Mouse (Mus musculus): ENCODE data around the gene Klhl33. TPM values are rescaled to one million over a fixed set of nuclear protein-coding genes. Genes with fewer than 3 reads are reported as not detected.
A peak's percentile ranks its signal among the peaks of the same experiment; 100 is the strongest.

Gene Klhl33
- polyA plus RNA-seq, 1 experiment from 2014 or later = 0.27 TPM

DNA sequence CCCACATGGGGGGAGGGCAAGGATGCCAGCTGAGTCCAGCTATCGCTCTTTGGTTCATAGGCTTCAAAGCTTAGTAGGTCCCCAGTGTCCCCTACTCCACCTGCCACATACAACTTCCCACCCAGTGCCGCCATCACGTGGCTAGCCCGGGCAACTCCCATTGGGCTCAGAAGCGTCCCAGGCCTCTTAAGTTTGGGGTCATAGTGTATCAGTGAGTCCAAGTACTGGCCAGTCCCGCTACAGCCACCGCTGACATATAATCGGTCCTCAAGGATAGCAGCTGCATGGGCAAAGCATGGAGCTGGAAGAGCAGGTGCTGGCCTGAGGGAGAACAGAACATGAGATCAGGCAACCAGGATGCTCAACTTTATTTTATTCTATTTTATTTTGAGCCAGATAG, 5.7 kb downstream of the Klhl33 start:
- WGBS = 95% methylated on average over 8 of the region's 8 CpGs
- H3K27me3 ChIP-seq (ENCODE audit: insufficient read depth, low read length) = peaks cover 7% of the 10 kb centered on the region; the same call in 1 of the 2 replicates
- ATAC-seq (ENCODE audit: low FRiP score, low TSS enrichment) = no peak
- no peak overlapping the region for H3K9ac ChIP-seq (replicated peaks; ENCODE audit: low read length)
- no peak overlapping the region for H3K4me2 ChIP-seq (replicated peaks; ENCODE audit: low read depth, low read length)
- H3K4me3 ChIP-seq (ENCODE audit: low read length) = no peak overlapping the region
- H3K36me3 ChIP-seq (ENCODE audit: insufficient read depth, low read length) = no peaks in the 10 kb centered on the region
- peaks cover 9% of the 10 kb centered on the region for H3K4me1 ChIP-seq (ENCODE audit: insufficient read depth, low read length)
- H3K9me3 ChIP-seq (ENCODE audit: low read length) = no peaks in the 10 kb centered on the region
- H3K27ac ChIP-seq (ENCODE audit: low read length) = no peak overlapping the region

DNA sequence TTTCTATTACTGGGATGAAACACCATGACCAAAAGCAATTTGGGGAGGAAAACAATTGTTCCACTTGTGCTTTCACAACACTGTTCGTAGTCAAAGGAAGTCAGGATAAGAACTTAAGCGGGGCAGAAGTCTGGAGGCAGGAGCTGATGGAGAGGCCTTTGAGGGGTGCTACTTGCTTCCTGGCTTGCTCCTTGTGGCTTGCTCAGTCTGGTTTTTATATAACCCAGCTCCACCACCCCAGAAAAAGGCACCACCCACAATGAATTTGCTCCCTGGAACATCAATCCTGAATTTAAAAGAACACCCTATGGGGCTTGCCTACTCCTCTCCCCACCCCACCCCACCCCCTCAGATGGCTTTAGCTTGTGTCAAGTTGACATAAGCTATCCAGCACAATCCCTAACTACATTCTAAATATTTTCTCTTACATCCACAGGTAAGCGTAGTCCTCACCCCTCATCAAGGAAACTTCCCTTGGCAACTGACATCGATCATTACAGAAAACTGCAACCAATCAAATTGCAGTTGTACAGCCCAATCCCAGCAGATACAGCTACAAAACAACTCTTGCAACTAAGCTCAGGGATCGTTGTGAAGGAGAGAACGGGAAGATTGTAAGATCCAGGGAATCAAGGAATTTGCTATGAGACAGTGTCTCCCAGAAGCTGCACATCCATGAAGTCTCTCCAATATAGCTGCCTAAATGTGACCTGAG, 20.9 kb downstream of the Klhl33 start:
- Histone ChIP-seq H3K9ac (replicated peaks; ENCODE audit: low read length) (no peak overlapping the region), H3K4me2 (replicated peaks; ENCODE audit: low read depth, low read length) (no peak overlapping the region), H3K4me1 (ENCODE audit: insufficient read depth, low read length) (no peaks in the 10 kb centered on the region), H3K9me3 (ENCODE audit: low read length) (0 out of 2 replicates have a peak, but pooled peaks cover 2% of the 10 kb centered on the region), H3K4me3 (ENCODE audit: low read length) (no peak overlapping the region), H3K27ac (ENCODE audit: low read length) (no peak overlapping the region), H3K27me3 (ENCODE audit: insufficient read depth, low read length) (no peaks in the 10 kb centered on the region), H3K36me3 (ENCODE audit: insufficient read depth, low read length) (no peaks in the 10 kb centered on the region)
- no peak for ATAC-seq (ENCODE audit: low FRiP score, low TSS enrichment)
- 89% methylated on average over 6 of the region's 6 CpGs for WGBS

DNA sequence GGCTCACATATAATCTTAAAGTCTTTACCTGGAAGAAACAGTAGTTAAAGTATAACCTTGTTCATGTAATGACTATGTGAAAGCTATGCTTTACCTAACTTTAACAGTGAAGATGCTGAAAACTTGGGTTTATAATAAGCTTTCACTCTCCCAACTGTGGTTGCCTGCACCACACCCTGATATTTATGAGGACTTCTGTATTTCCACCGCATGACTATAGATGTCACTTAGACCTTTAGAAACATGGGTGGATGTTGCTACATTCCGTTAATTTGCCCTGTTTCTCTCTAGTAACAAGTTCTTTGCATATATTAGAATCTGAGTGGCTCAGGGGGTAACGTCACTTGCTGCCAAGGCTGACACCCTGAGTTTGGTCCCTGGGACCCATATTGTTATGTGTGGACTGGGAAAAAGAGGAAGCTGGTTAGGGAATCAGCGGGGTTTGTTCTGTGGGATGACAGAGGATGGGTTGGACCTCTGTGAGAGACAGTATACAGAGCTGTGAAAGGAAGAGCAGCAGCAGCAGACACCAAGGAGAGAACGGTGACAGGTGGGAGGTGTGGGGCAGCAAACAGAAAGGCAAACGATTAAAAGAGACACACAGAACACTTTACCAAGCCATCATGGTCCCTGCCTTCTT, 21.6 kb downstream of the Klhl33 start:
- Histone ChIP-seq H3K27ac (ENCODE audit: low read length) (no peak overlapping the region), H3K4me1 (ENCODE audit: insufficient read depth, low read length) (peaks cover 3% of the 10 kb centered on the region; the same call in 1 of the 2 replicates), H3K27me3 (ENCODE audit: insufficient read depth, low read length) (no peaks in the 10 kb centered on the region), H3K4me3 (ENCODE audit: low read length) (no peak overlapping the region), H3K4me2 (replicated peaks; ENCODE audit: low read depth, low read length) (no peak overlapping the region), H3K9ac (replicated peaks; ENCODE audit: low read length) (no peak overlapping the region), H3K36me3 (ENCODE audit: insufficient read depth, low read length) (no peaks in the 10 kb centered on the region), H3K9me3 (ENCODE audit: low read length) (0 out of 2 replicates have a peak, but pooled peaks cover 2% of the 10 kb centered on the region)
- ATAC-seq (ENCODE audit: low FRiP score, low TSS enrichment) = no peak
- 77% methylated on average over 6 of the region's 6 CpGs for WGBS

DNA sequence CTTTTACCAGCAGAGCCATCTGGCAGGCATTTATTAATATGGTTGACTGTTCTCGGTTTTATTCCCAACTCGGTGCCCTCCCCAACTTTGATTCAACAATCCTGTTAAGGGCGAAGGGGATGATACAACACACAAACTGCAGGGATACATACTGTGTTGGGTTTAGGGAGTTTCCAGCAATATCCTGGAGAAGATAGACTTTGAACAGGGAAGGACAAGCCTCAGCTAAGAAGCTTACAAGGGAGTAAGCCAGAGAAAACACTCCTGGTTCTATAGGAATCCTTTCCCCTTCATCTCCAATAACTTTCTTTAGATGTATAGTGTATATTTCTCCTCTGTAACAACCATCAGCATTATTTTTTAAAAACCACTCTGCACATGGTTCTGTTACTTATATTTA, 22.1 kb downstream of the Klhl33 start:
- Histone ChIP-seq H3K4me1 (ENCODE audit: insufficient read depth, low read length) (peaks cover 6% of the 10 kb centered on the region; the same call in 1 of the 2 replicates), H3K9ac (replicated peaks; ENCODE audit: low read length) (no peak overlapping the region), H3K27ac (ENCODE audit: low read length) (peak overlapping the region; percentile 34; the same call in 1 of the 2 replicates), H3K9me3 (ENCODE audit: low read length) (0 out of 2 replicates have a peak, but pooled peaks cover 2% of the 10 kb centered on the region), H3K4me2 (replicated peaks; ENCODE audit: low read depth, low read length) (no peak overlapping the region), H3K4me3 (ENCODE audit: low read length) (no peak overlapping the region), H3K27me3 (ENCODE audit: insufficient read depth, low read length) (no peaks in the 10 kb centered on the region), H3K36me3 (ENCODE audit: insufficient read depth, low read length) (no peaks in the 10 kb centered on the region)
- WGBS = 83% methylated on average over 3 of the region's 3 CpGs
- ATAC-seq (ENCODE audit: low FRiP score, low TSS enrichment) = no peak

DNA sequence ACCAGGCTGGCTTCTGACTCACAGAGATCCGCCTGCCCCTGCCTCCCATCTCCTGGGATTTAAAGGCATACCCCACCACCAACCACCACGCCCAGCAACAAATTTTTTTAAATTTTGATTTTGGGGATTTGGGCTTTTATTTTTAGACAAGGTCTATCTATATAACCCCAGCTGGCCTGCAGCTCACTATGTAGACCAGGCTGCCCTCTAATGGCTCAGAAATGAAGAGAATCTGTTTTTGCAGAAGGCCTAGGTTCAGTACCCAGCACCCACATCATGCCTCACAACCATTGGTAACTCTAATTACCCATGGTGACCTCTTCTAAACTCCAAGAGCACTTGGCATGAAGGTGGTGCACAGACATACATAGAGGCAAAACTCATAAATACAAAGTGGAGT, 26.0 kb downstream of the Klhl33 start:
- Histone ChIP-seq H3K27me3 (ENCODE audit: insufficient read depth, low read length) (no peaks in the 10 kb centered on the region), H3K36me3 (ENCODE audit: insufficient read depth, low read length) (no peaks in the 10 kb centered on the region), H3K9me3 (ENCODE audit: low read length) (no peaks in the 10 kb centered on the region), H3K4me3 (ENCODE audit: low read length) (no peak overlapping the region), H3K27ac (ENCODE audit: low read length) (no peak overlapping the region), H3K4me1 (ENCODE audit: insufficient read depth, low read length) (peaks cover 6% of the 10 kb centered on the region; the same call in 1 of the 2 replicates), H3K9ac (replicated peaks; ENCODE audit: low read length) (no peak overlapping the region), H3K4me2 (replicated peaks; ENCODE audit: low read depth, low read length) (no peak overlapping the region)
- no peak for ATAC-seq (ENCODE audit: low FRiP score, low TSS enrichment)
- 90% methylated on average over 2 of the region's 2 CpGs for WGBS

DNA sequence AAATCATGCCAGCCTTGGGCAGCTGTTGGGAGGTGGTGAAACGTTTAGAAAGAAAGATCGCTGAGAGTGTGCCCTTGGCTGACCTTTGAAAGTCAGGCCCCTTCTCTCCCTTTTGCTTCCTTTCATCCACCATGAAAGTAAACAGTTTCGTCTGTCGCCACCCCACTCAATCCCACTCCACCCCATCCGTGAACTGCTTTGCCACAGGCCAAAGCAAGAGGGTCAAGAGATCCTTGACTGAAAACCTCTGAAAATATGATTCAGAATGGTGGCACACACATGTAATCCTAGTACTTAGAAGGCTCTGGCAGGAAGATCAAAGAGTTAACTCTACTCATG, 26.5 kb downstream of the Klhl33 start:
- H3K27me3 ChIP-seq (ENCODE audit: insufficient read depth, low read length) = no peaks in the 10 kb centered on the region
- H3K4me2 ChIP-seq (replicated peaks; ENCODE audit: low read depth, low read length) = peak overlapping the region; percentile 74
- H3K4me1 ChIP-seq (ENCODE audit: insufficient read depth, low read length) = peaks cover 6% of the 10 kb centered on the region; the same call in 1 of the 2 replicates
- ATAC-seq (ENCODE audit: low FRiP score, low TSS enrichment) = no peak; the same call in 1 of the 2 replicates
- no peaks in the 10 kb centered on the region for H3K36me3 ChIP-seq (ENCODE audit: insufficient read depth, low read length)
- 22% methylated on average over 5 of the region's 5 CpGs for WGBS
- peak overlapping the region; percentile 93 for H3K27ac ChIP-seq (ENCODE audit: low read length)
- peak overlapping the region; percentile 77 for H3K9ac ChIP-seq (replicated peaks; ENCODE audit: low read length)
- peak overlapping the region; percentile 71 for H3K4me3 ChIP-seq (ENCODE audit: low read length)
- no peaks in the 10 kb centered on the region for H3K9me3 ChIP-seq (ENCODE audit: low read length)

DNA sequence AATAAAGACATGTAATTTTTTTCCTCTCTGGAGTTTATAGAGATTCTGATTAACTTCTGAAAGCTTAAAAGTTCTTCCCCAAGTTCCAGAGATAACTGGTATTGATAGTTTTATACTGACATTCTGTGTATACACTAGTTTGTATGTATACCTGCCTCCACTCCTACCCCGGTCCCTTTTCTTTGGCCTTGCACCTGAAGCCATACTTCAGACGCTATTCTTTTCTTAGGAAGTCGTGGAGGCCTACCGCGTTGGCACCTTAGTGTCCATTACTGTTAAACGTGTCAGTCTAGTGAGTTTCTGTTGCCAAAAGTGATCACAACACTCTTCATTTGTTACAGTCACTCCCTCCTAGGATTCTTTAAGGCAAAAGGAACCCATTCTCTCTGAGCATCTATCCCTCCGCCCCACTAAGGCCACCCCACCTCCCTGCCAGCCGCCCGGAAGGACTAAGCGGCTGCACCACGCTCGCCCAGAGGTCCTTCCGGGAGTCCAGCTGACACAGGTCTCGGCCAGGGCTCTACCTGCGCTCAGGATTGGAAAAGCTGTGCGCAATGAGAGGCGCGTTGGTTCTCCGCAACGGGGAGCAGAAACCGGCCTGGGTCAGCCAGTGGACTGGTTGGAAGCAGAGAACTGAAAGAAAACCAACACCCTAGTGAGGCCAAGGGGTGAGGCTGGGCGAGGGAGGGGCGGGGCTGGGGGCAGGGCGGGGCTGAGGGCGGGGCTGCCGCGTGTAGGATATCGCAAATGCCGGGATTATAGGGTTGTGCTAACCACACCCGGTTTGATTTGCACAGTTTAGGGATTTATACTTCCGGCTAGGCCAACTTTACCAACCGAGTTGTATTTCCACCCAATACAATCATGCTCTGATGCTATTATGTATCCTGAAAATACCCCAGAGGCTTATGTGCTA, 27.2 kb downstream of the Klhl33 start, which contains the start of gene Tep1:
Gene Tep1 (minus strand): TSS at position 672 of the 916 bp plus-strand sequence.
- Histone ChIP-seq H3K4me3 (ENCODE audit: low read length) (peak within 1 kb of the TSS; percentile 71), H3K4me1 (ENCODE audit: insufficient read depth, low read length) (peaks cover 6% of the 10 kb centered on the region; the same call in 1 of the 2 replicates), H3K4me2 (replicated peaks; ENCODE audit: low read depth, low read length) (peak within 1 kb of the TSS; percentile 74), H3K27ac (ENCODE audit: low read length) (peak within 1 kb of the TSS; percentile 93), H3K9ac (replicated peaks; ENCODE audit: low read length) (peak within 1 kb of the TSS; percentile 77), H3K9me3 (ENCODE audit: low read length) (no peaks in the 10 kb centered on the region), H3K36me3 (ENCODE audit: insufficient read depth, low read length) (no peaks in the 10 kb centered on the region), H3K27me3 (ENCODE audit: insufficient read depth, low read length) (no peaks in the 10 kb centered on the region)
- 6% methylated on average over 30 of the region's 32 CpGs for WGBS
- peak; percentile 94 for ATAC-seq (ENCODE audit: low FRiP score, low TSS enrichment)

DNA sequence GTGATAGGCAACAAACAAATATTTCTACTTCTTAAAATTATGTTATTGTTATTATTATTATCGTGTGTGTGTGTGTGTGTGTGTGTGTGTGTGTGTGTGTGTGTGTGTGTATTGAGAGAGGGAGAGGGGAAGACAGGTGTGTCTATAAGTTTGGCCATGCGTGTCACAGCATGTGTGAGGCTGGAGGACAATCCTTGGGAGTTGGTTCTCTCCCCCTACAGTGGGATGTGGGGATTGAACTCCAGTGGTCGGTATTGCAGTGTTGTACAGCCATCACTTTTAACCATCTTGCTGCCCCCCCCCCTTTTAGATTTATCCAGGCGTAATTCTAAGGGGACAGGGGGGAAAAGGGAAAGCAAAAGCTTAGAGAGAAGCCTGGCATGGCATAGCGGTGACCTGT, 28.7 kb downstream of the Klhl33 start:
- no peak for ATAC-seq (ENCODE audit: low FRiP score, low TSS enrichment)
- no peaks in the 10 kb centered on the region for H3K9me3 ChIP-seq (ENCODE audit: low read length)
- no peak overlapping the region for H3K4me2 ChIP-seq (replicated peaks; ENCODE audit: low read depth, low read length)
- H3K9ac ChIP-seq (replicated peaks; ENCODE audit: low read length) = no peak overlapping the region
- no peak overlapping the region for H3K27ac ChIP-seq (ENCODE audit: low read length)
- WGBS = 89% methylated on average over 5 of the region's 5 CpGs
- H3K4me1 ChIP-seq (ENCODE audit: insufficient read depth, low read length) = peaks cover 6% of the 10 kb centered on the region; the same call in 1 of the 2 replicates
- no peaks in the 10 kb centered on the region for H3K27me3 ChIP-seq (ENCODE audit: insufficient read depth, low read length)
- H3K4me3 ChIP-seq (ENCODE audit: low read length) = no peak overlapping the region
- no peaks in the 10 kb centered on the region for H3K36me3 ChIP-seq (ENCODE audit: insufficient read depth, low read length)

DNA sequence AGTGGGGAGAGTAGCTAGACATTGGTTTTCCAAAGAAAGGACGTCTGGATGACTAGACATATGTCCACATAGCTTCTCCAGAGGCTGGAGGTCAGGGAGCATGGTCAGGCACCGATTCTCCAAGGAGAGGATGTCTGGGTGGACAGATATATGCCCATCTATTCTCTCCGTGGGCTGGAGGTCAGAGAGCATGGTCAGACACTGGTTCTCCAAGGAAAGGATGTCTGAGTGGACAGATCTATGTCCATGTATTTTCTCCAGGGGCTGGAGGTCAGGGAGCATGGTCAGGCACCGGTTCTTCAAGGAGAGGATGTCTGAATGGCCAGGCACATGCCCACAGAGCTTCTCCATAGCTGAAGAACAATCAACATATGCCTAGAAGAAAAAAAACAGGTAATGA, 29.1 kb downstream of the Klhl33 start:
- Histone ChIP-seq H3K36me3 (ENCODE audit: insufficient read depth, low read length) (peaks cover 3% of the 10 kb centered on the region; the same call in 1 of the 2 replicates), H3K9me3 (ENCODE audit: low read length) (no peaks in the 10 kb centered on the region), H3K4me3 (ENCODE audit: low read length) (no peak overlapping the region), H3K27me3 (ENCODE audit: insufficient read depth, low read length) (no peaks in the 10 kb centered on the region), H3K4me1 (ENCODE audit: insufficient read depth, low read length) (peaks cover 6% of the 10 kb centered on the region; the same call in 1 of the 2 replicates), H3K4me2 (replicated peaks; ENCODE audit: low read depth, low read length) (no peak overlapping the region), H3K27ac (ENCODE audit: low read length) (no peak overlapping the region), H3K9ac (replicated peaks; ENCODE audit: low read length) (no peak overlapping the region)
- ATAC-seq (ENCODE audit: low FRiP score, low TSS enrichment) = no peak
- WGBS = 72% methylated on average over 4 of the region's 4 CpGs
